Mouse (Mus musculus) fat pad, adult 2 months (tissue): ENCODE measurements around the gene Mdm2.

ENCODE experiments used
- DNase-seq: peaks from one replicate; pipeline ENCODE4 v3.0.0-alpha.2; 2011; ENCODE audit warnings: low read depth, low spot score; ENCODE audit errors: extremely low read depth

Mdm2 gene

DNA sequence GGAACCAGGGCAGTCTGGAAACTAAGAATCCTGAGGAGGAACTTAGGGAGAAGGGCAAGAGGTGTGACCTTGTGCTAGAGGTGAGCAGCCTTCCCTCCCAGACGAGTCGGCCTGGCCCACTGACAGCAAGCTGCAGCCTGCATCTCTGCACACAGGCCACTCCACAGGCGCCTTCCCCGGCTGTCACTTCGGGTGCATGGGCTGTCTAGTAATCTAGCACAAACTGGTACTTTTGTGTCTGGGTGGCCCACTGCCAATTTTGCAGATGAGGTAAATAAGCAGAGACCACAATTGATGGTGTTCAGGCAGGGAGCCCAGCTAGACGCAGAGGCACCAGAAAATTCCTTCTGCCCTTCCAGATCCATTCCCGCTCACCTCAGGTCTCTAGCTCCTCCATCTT, 37.9 kb downstream of the Mdm2 start:
- DNase-seq = no peak

DNA sequence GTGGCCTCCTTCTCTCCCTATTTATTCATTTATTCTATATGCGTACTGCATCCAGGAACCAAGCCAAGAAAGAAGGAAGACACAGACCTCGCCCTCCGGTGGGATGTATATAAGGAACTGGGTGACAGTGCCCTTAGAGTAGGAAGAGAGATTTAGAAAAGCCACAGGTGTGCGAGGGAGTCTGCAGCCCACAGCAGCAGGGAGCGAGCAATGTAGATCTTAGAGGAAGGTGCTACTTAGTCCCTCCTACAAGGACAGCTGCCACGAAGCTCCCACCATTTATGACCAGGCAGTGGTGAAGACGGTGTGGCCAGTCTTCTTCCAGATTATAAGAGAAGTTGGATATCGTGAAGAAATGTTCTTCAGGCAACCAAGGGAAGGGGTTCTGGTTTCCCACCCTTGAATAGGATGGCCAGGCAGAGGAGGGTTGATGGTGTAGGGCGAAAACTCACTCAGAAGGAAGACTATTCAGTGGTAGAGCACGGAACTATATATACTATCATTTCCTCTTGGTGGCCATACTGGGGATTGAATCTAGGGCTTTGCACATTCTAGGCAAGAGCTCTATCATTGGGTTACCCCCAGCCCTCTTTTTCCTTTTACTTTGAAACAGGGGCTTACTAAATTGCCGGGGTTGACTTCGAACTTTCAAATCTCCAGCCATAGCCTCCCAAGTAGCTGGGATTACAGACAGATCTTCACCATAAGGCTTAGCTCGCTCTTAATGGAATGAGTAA, 38.5 kb downstream of the Mdm2 start:
- DNase-seq = no peak

DNA sequence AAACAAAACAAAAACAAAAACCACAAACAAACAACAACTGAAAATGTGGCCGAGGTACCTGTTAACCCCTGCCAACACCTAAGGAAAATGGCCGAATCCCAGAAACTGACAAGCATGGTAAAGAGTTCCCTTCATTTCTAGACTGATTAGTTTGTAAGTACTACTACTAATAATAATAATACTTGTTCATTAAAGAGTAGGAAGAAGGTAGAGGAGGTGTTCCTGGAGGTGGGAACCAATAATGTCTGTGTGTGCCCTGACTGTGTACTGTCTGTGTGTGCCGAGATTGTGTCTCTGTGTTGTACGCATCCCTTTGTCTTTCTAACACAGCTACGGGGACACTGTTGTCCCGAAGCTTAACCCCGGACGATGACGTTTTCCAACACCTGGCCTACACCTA, 39.3 kb downstream of the Mdm2 start:
- DNase-seq = no peak

DNA sequence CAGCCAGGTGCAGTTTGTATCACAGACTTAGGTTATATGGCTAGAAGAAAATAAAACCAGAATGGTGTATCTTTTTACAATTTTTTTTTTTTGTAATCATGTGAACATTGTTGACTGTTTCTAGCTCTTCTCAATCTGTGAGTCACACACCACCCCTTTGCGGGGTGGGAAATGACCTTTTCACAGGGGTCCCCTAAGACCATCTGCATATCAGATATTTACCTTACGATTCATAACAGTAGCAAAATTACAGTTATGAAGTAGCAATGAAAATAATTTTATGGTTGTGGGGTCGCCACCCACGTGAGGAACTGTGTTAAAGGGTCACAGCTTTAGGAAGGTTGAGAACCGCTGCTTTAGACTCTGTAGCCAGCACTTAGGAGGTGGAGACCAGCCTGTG, 39.8 kb downstream of the Mdm2 start:
- DNase-seq = no peak

DNA sequence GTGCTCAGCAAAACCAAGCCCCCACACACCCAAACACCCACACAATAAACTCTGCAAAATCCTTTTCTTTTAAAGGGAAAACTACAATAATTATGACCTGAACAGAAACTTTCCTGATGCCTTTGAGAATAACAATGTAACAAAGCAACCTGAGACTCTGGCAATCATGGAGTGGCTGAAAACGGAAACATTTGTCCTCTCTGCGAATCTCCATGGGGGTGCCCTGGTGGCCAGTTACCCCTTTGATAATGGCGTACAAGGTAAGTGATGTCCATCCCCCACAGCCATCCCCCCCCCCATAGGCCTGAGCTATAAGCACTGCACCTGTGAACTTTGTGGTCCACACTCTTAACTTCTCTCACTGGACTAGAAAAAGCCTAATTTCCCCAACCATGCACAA, 40.5 kb downstream of the Mdm2 start:
- DNase-seq = no peak

DNA sequence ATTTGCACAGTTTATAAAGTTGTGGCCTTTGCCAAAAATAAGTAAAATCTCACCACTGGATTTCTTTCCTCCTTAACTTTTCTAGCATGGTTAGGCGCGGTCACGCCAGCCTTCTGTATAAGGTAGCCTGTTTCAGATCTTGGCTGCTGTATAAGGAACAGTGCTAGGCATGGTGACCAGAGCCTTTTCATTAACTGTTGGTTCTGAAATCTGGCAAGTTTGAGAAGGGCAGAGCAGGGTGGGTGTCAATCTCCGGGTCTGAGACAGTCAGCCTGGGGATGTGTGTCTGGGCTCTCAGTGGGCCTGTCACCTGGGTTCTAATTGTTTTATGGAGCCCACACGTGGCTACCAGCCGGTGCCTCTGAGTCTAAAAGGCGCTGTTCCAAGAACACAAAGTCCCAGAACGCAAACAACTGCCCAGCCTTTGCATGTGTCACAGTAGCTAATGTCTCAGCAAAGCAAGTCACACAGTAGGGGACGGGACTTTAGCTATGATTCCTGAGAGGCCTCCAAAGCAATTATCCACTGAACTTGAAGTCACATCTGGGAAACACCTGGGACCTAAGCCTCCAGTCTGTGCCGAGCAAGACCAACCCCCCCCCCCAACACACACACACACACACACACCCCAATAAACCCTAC, 41.0 kb downstream of the Mdm2 start:
- no peak for DNase-seq

DNA sequence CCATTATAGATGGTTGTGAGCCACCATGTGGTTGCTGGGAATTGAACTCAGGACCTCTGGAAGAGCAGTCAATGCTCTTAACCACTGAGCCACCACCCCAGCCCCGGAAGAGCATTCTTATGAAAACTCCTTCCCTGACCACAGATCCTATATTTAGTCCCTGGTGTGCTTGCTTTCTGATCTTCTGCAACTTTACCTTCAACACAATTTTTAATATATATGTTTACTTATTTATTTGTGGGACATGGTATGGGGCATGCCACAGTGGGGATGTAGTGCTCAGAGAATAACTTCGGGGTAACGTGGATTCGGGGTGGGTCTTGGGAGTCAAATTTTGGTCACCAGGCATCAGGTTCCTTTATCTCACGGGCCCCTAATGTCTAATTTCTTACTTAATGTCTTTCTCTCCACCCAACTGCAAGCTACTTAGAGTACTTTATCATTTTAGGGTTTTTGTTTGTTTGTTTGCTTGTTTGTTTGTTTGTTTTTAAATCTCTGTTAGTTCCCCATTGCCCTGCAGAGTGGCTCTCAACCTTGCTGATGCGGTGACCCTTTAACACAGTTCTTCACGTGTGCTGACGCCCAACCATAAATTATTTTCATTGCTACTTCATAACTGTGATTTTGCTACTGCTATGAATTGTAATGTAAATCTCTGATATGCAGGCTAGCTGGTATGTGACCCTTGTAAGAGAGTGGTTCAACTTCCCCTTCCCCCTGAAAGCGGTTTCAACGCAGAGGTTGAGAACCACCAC, 41.8 kb downstream of the Mdm2 start:
- DNase-seq = no peak

DNA sequence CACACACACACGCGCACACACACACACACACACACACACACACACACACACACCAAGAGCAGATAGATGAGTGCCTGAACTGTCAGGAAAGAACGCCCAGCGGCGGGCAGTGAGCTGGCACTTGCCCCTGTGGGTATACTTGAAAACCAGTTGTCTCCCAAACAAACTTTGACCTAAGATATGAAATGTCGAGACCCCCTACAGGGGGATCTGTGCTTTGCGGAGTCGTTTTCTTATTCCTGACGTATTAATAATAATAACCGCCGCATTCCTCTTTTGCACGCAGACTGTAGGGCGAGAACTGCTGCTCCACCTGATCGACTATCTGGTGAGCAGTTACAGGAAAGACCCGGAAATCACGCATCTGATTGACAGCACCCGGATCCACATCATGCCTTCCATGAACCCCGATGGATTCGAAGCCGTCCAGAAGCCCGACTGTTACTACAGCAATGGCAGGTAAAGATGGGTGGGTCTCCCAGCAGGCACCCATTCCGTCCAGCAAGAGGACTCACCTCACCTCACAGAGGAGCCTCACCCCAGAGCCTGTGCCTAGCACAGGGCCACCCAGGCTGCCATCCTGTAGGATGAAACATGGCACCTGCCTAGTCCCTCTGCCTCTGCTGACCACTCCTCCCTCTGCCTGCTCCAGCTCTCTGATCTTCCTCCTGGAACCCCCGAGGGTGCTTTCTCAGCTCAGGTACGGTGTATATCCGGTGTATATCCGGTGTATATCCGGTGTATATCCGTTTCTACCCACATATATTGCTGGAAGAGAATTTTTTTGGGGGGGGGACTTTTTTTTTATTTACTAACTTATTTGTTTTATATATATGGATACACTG, 42.7 kb downstream of the Mdm2 start:
- no peak for DNase-seq

DNA sequence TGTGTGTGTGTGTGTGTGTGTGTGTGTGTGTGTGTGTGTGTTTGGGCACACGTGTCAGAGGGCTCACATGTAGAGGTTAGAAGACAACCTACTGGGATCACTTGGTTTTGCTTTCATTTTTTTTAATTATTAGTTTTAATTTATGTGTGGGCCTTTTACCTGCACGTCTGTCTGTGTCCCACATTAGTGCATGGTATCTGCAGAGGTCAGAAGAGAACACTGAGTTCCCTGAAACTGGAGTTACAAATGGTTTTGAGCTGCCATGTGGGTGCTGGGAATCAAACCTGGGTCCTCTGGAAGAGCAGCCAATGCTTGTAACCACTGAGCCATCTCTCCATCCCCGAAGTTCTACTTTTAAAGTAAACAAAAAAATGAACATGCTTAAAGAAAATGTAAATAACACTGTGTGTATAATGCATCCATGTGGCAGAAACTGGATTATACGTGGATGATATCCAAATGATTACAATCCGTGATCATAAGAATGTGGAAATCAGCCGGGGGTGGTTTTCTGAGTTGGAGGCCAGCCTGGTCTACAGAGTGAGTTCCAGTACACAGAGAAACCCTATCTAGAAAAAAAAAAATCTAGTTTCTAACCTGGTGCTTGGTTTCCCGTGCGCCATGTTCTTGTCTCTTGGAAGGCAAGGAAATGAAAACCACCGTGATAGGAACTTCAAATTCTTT, 43.5 kb downstream of the Mdm2 start:
- no peak for DNase-seq

DNA sequence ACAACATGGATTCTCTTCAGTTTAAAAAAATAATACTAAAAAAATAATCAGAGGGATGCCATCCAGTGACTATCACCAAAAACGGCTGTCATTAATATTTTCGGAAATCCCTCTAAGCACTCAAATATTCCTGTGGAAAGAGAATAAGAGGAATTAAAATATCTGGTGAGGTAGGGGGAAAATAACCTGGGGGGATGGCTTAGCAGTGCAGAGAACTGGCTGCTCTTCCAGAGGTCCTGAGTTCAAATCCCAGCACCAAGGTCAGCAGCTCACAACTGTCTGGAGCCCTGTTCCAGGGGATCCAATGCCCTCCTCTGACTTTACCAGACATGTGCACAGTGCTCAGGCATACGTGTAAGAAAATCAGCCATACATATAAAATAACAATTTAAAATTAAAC, 44.2 kb downstream of the Mdm2 start:
- no peak for DNase-seq

DNA sequence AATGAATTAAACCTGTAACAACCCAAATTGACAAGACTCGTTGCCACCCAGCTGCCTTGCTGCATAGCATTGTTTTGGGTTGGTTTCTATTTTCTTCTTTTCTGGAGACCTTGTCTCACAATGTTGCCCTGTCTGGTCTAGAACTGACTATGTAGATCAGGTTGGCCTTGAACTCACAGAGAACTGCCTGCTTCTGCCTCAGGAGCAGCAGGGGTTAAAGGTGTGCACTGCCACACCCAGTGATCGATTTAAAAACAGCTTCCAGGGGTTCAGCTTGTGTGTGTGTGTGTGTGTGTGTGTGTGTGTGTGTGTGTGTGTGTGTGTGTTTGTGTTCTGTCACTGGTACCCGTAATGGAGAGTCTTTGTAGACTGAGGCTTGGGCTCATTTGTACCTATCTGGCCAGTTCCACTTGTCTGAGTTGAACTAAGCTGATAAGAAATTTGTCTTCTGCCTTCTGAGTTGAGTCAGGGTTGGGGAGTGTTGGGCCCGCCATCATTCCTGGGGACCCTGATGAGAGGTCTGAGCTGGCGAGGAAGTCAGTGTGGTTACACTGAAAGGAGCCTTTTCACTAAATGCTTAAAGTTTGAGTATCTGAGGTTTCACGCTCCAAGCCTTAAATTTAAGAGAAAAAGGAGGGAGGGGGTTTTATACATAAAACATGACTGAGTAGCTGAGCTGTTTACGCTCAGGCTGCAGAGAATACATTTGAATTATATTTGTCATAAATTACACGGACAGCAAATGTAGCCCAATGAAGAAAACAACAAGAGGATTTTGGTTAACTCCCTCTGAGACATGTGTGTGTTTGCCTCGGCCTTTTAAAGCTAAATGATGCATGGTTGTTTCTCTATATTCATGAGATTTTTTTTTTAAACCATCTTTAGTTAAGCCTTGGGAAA, 44.9 kb downstream of the Mdm2 start:
- no peak for DNase-seq

DNA sequence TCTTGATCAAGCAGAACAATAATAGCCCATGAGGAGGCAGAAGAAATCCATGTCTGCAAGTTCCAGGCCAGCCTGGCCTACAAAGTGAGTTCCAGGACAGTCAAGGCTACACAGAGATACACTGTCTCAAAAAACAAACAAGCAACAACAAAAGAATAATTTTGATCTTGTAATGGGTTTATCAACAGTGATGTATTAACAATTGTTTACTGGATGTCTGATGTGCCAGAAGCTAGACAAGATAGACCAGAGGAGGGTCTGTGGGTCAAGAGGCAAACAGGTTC, 45.7 kb downstream of the Mdm2 start:
- no peak for DNase-seq

DNA sequence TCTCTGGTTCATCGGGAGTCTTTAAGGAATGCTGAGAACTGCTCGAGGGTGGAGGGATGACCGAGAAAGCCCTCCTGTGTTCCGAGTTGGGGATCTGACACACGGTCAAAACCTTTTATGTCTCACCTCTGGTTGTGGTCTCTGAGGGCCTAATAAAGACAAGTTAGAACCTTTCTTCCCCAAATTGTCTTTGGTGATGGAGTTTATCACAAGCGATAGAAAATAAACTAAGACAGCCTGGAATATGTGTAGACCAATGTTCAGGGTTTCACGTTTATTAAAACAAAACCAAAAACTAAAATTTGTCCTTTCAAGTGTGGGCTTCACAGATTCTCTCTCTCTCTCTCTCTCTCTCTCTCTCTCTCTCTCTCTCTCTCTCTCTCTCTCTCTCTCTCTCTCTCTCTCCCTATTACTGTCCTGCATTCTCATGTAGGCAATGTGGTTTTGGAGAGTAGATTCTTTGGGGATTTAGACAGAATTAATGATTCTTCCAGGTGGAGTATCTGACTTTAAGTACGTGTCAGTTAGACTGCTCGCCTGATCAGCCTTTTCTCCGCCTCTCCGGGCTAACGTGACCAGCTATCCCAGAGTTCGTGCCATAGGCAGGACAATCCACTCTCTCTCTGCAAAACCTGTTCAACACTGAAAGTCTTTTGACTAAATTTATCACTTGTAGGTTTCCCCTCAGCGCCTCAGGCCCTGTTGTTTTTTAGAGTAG, 46.2 kb downstream of the Mdm2 start:
- no peak for DNase-seq

DNA sequence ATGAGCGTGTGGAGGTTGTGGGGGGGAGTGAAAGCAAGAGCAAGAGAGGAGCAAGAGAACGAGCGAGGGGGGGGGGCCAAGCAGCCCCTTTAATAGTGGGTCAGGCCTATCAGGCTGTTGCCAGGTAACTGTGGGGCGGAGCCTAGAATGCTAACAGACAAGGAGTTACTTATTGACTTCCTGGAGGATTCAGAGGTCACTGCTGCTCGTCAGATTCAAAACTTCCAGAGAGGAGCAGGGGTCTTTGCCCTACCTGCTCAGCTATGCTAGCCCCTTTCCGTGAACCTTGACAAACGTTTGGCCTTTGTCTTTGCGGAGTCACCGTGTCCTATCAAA, 46.7 kb downstream of the Mdm2 start:
- DNase-seq = no peak

DNA sequence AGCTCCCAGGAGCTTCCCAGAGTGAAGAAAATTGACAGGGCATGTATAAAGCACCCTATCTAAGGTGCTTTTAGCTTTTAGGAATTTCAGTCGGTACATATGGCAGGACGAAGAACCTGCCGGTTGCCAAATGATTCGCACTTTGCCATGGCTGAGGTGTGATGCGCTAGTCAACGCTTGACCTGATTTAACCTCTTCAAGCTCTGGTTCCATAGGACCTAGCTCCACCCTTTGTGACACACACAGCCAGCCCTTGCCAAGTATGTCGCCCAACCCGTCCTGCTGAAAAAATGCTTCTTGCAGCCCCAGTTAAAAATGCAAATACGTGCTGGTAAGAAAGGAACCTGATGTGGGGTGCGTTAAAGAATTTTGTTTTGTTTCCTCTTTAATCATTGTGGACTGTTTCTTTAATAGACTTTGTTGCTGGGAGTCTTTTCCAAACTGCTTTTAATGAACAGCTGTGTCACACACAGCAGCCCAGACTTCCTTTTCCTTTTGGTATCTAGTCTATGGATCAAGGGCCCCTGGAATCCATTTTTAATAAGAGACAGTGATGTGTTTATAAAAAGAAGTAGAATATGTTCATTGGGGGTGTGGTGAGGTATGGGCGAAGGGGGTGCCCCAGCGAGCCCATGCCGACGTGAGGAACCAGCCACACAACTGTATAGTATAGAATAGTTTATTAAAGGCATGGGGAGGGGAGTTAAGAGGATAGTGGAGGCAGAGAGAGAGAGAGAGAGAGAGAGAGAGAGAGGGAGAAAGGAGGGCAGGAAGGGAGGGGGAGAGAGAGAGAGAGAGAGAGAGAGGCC, 47.3 kb downstream of the Mdm2 start:
- no peak for DNase-seq

DNA sequence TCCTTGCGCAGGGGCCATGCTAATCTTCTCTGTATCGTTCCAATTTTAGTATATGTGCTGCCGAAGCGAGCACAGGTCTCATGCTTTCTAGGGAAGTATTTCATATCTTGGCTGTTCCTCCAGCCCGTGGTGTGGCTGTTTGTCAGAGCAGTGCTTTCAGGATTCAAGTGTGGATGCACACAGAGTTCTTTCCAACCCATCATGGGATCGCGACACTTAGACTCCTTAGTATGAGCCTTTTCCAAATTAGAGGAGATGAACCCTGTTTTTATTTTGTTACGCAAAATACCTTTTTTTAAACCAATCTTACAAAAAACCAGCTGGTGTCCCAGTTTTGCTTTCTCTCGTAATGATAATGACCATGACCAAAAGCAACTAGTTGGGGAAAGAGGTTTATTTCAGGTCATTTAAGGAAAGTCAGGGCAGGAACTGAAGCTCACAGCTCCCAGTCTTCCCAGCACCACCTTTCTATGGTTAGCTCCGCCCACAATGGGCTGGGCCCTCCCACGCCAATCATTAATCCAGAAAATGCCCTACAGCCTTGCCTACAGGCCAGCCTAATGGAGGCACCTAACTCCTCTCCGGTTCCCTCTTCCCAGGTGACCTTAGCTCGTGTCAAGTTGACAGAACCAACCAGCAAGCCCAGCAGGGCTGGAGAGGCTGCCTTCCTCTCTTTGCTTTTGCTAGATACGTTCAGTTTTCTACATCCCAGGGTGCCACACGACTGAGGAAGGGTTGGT, 48.1 kb downstream of the Mdm2 start:
- no peak for DNase-seq

DNA sequence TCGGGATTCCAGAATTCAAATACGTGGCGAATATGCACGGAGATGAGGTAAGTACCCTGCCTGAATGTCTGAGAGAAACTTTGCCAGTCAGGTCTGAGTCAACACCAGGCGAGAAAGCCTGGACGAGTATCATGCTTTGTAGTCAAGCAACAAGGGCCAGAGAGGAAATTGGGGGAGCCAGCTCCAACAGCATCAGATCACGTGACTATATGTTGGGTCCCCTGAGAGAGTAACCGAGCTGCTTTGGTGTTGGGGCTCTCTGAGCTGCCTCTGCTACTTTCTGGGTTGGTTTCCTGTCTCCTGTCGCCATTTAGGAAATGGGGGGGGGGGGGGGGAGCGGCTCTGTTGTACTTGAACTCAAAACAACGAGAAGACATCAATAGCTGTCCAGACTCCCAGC, 50.7 kb downstream of the Mdm2 start:
- no peak for DNase-seq

DNA sequence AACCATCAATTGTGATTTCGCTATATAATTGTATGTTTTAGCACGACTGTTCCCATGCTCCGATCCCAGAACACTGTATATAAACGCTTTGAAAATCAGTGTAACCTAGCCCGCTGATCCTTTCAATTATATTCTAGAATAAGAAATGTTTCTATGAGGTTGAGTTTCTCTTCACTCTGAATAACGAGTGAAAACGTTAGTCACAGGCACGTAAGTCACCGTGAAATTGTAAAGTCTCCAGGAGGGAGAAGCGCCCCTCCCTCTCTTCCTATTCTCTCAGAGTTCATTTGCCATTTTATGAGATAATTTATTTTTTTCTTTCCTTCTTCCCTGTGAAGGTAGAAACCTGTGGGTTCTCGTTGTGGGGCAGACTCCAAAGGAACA, 51.1 kb downstream of the Mdm2 start:
- no peak for DNase-seq
